Mouse (Mus musculus) CH12.LX (cell line): ENCODE data around the gene Lrrtm4.

Source experiments
- BHLHE40 ChIP-seq: IDR thresholded peaks from 2 replicates; pipeline ENCODE4 v1.6.1; 2011; ENCODE audit warnings: mild to moderate bottlenecking, low read depth, low read length, improper control_type of control experiment
- CHD1 ChIP-seq: IDR thresholded peaks from 2 replicates; pipeline ENCODE4 v1.6.1; 2012; ENCODE audit warnings: low read depth, low read length, improper control_type of control experiment, inconsistent platforms
- CTCF ChIP-seq, 2 experiments: IDR thresholded peaks in 1 of 2; conservative IDR thresholded peaks in 1 of 2; 2 replicates each; pipeline ENCODE4 v1.5.1; 2011 to 2012; ENCODE audit warnings: low read depth in 2 of 2, low read length in 2 of 2, improper control_type of control experiment in 1 of 2, inconsistent platforms in 1 of 2, mild to moderate bottlenecking in 1 of 2, moderate library complexity in 1 of 2
- EP300 ChIP-seq: IDR thresholded peaks from 2 replicates; pipeline ENCODE4 v1.6.1; 2011; ENCODE audit warnings: low read length, improper control_type of control experiment
- MAX ChIP-seq: IDR thresholded peaks from 2 replicates; pipeline ENCODE4 v1.6.1; 2011; ENCODE audit warnings: low read length, improper control_type of control experiment
- PAX5 ChIP-seq: IDR thresholded peaks from 2 replicates; pipeline ENCODE4 v1.6.1; 2012; ENCODE audit warnings: low read length, inconsistent platforms, mixed read lengths
- RCOR1 ChIP-seq: conservative IDR thresholded peaks from 2 replicates; pipeline ENCODE4 v1.6.1; 2012; ENCODE audit warnings: low read depth, mild to moderate bottlenecking, inconsistent platforms, low read length, improper control_type of control experiment
- USF2 ChIP-seq: conservative IDR thresholded peaks from 2 replicates; pipeline ENCODE4 v1.6.1; 2011; ENCODE audit warnings: low read depth, low read length, improper control_type of control experiment

GRCm38 (mm10) chr6:80018765-80019164 is at the start of gene Lrrtm4:
- TF ChIP-seq CTCF (conservative IDR thresholded peaks at IDR 0.05 in 1 of 2, IDR thresholded peaks at IDR 0.05 in 1 of 2; ENCODE audit: low read depth in 2 of 2, low read length in 2 of 2) (no peak), PAX5 (no peak), MAX (no peak), BHLHE40 (no peak), EP300 (no peak), CHD1 (no peak), USF2 (no peak), RCOR1 (no peak)
